Mouse (Mus musculus): ENCODE measurements around the gene Ankrd39.

Ankrd39 gene

DNA sequence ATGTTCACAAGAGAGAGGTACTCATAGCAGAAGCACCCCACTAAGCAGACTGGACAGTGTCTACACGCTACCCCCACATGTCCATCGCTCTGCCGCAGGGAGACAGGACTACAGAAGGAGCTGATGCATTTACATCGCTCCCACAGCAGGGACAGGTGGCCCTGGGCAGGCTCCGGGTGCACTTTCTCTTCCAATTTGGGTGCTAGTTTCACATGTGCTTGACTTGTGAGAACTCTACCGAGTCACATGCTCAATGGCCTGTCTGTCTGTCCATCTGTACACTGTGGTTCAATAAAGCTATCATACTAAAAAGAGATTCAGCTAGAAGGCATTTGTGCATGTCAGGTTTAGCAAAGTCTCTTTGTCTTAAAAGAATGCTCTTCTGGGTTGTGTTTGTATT is 40.6 kb upstream of the Ankrd39 start:
- Histone ChIP-seq H3K4me1 (replicated peaks; ENCODE audit: low read depth, low read length) (peaks cover 55% of the 10 kb centered on the region), H3K36me3 (ENCODE audit: insufficient read depth, low read length) (no peaks in the 10 kb centered on the region), H3K27me3 (ENCODE audit: insufficient read depth, low read length) (peaks cover 9% of the 10 kb centered on the region), H3K4me3 (replicated peaks; ENCODE audit: low read length) (no peak overlapping the region), H3K9me3 (ENCODE audit: low read length) (no peaks in the 10 kb centered on the region)
- TF ChIP-seq CTCF (conservative IDR thresholded peaks at IDR 0.05; ENCODE audit: low read length) (no peak), NANOG (IDR thresholded peaks at IDR 0.05; ENCODE audit: borderline replicate concordance, low read length) (no peak), POU5F1 (IDR thresholded peaks at IDR 0.05; ENCODE audit: borderline replicate concordance, low read length) (no peak)

DNA sequence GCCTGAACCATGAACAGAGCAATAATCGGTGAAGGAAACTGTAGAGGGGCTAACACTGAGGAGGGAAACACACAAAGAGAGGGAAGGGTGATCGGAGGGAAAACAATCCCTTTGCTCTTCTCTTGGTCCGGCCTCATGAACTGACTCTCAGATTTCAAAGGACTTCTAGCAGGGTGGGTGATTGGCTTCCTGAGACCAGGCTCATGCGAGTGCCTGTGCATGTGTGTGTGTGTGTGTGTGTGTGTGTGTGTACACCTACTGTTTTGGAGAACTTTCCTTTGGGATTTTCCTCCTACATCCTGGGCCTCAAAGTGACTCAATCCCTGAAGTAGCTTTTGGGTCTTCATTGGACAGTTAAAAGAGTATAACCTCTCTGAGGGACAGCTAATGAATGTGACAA is 39.0 kb upstream of the Ankrd39 start:
- H3K27me3 ChIP-seq (ENCODE audit: insufficient read depth, low read length) = peaks cover 19% of the 10 kb centered on the region
- no peak overlapping the region for H3K4me3 ChIP-seq (replicated peaks; ENCODE audit: low read length)
- peaks cover 46% of the 10 kb centered on the region for H3K4me1 ChIP-seq (replicated peaks; ENCODE audit: low read depth, low read length)
- H3K9me3 ChIP-seq (ENCODE audit: low read length) = no peaks in the 10 kb centered on the region
- TF ChIP-seq POU5F1 (IDR thresholded peaks at IDR 0.05; ENCODE audit: borderline replicate concordance, low read length) (no peak), NANOG (IDR thresholded peaks at IDR 0.05; ENCODE audit: borderline replicate concordance, low read length) (no peak), CTCF (conservative IDR thresholded peaks at IDR 0.05; ENCODE audit: low read length) (no peak)
- H3K36me3 ChIP-seq (ENCODE audit: insufficient read depth, low read length) = no peaks in the 10 kb centered on the region

GRCm38 (mm10) chr1:36583408-36584116 is 36.3 kb upstream of the Ankrd39 start:
- no peak for TF ChIP-seq POU5F1 (IDR thresholded peaks at IDR 0.05; ENCODE audit: borderline replicate concordance, low read length)
- TF ChIP-seq NANOG (IDR thresholded peaks at IDR 0.05; ENCODE audit: borderline replicate concordance, low read length) = no peak
- TF ChIP-seq CTCF (conservative IDR thresholded peaks at IDR 0.05; ENCODE audit: low read length) = no peak
- no peak overlapping the region for H3K4me3 ChIP-seq (replicated peaks; ENCODE audit: low read length)
- H3K4me1 ChIP-seq (replicated peaks; ENCODE audit: low read depth, low read length) = peaks cover 48% of the 10 kb centered on the region
- H3K36me3 ChIP-seq (ENCODE audit: insufficient read depth, low read length) = no peaks in the 10 kb centered on the region
- peaks cover 19% of the 10 kb centered on the region for H3K27me3 ChIP-seq (ENCODE audit: insufficient read depth, low read length)
- no peaks in the 10 kb centered on the region for H3K9me3 ChIP-seq (ENCODE audit: low read length)

- Histone ChIP-seq H3K27me3 (ENCODE audit: insufficient read depth, low read length) (peaks cover 25% of the 10 kb centered on the region), H3K4me3 (replicated peaks; ENCODE audit: low read length) (no peak overlapping the region), H3K4me1 (replicated peaks; ENCODE audit: low read depth, low read length) (peaks cover 57% of the 10 kb centered on the region), H3K36me3 (ENCODE audit: insufficient read depth, low read length) (no peaks in the 10 kb centered on the region), H3K9me3 (ENCODE audit: low read length) (no peaks in the 10 kb centered on the region)
- TF ChIP-seq CTCF (conservative IDR thresholded peaks at IDR 0.05; ENCODE audit: low read length) (no peak), NANOG (IDR thresholded peaks at IDR 0.05; ENCODE audit: borderline replicate concordance, low read length) (no peak), POU5F1 (IDR thresholded peaks at IDR 0.05; ENCODE audit: borderline replicate concordance, low read length) (no peak)
Measured at GRCm38 (mm10) chr1:36582211-36582610, 35.0 kb upstream of the Ankrd39 start.

GRCm38 (mm10) chr1:36581260-36581659 is 34.0 kb upstream of the Ankrd39 start:
- no peak for TF ChIP-seq NANOG (IDR thresholded peaks at IDR 0.05; ENCODE audit: borderline replicate concordance, low read length)
- no peak for TF ChIP-seq CTCF (conservative IDR thresholded peaks at IDR 0.05; ENCODE audit: low read length)
- no peak for TF ChIP-seq POU5F1 (IDR thresholded peaks at IDR 0.05; ENCODE audit: borderline replicate concordance, low read length)
- Histone ChIP-seq H3K36me3 (ENCODE audit: insufficient read depth, low read length) (no peaks in the 10 kb centered on the region), H3K9me3 (ENCODE audit: low read length) (no peaks in the 10 kb centered on the region)

GRCm38 (mm10) chr1:36580384-36581207 is 33.4 kb upstream of the Ankrd39 start:
- no peaks in the 10 kb centered on the region for H3K36me3 ChIP-seq (ENCODE audit: insufficient read depth, low read length)
- H3K27me3 ChIP-seq (ENCODE audit: insufficient read depth, low read length) = peaks cover 25% of the 10 kb centered on the region
- H3K4me3 ChIP-seq (replicated peaks; ENCODE audit: low read length) = peak overlapping the region; percentile 70
- TF ChIP-seq POU5F1 (IDR thresholded peaks at IDR 0.05; ENCODE audit: borderline replicate concordance, low read length) = no peak
- no peak for TF ChIP-seq NANOG (IDR thresholded peaks at IDR 0.05; ENCODE audit: borderline replicate concordance, low read length)
- TF ChIP-seq CTCF (conservative IDR thresholded peaks at IDR 0.05; ENCODE audit: low read length) = no peak
- peaks cover 73% of the 10 kb centered on the region for H3K4me1 ChIP-seq (replicated peaks; ENCODE audit: low read depth, low read length)
- no peaks in the 10 kb centered on the region for H3K9me3 ChIP-seq (ENCODE audit: low read length)

More at GRCm38 (mm10) chr1:36581260-36581659, 34.0 kb upstream of the Ankrd39 start:
- peaks cover 66% of the 10 kb centered on the region for H3K4me1 ChIP-seq (replicated peaks; ENCODE audit: low read depth, low read length)
- no peak overlapping the region; the same call in 1 of the 2 replicates for H3K4me3 ChIP-seq (replicated peaks; ENCODE audit: low read length)
- peaks cover 25% of the 10 kb centered on the region for H3K27me3 ChIP-seq (ENCODE audit: insufficient read depth, low read length)

DNA sequence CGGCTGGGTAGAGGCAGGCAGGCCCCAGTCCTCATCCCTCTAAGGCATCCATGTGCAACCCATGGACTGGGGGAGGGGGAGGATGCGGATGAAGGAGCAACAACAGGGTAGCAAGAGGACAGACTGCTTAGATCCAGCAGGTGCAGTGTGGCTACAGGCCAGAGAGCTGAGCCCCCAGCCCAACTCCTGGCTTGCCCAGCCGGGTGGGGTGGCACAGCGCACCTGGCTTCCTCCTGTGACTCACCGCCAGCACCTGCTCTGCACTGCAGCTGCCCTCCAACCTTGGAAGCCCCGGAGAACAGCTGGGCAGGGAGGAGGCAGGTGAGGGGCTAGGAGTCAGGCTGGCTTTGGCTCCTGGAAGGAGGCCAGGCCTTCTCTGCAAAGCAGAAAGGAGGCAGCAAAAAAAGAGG is 32.7 kb upstream of the Ankrd39 start:
- no peak for TF ChIP-seq POU5F1 (IDR thresholded peaks at IDR 0.05; ENCODE audit: borderline replicate concordance, low read length)
- no peak for TF ChIP-seq NANOG (IDR thresholded peaks at IDR 0.05; ENCODE audit: borderline replicate concordance, low read length)
- TF ChIP-seq CTCF (conservative IDR thresholded peaks at IDR 0.05; ENCODE audit: low read length) = no peak
- Histone ChIP-seq H3K4me3 (replicated peaks; ENCODE audit: low read length) (peak overlapping the region; percentile 70), H3K27me3 (ENCODE audit: insufficient read depth, low read length) (peaks cover 25% of the 10 kb centered on the region), H3K9me3 (ENCODE audit: low read length) (no peaks in the 10 kb centered on the region), H3K4me1 (replicated peaks; ENCODE audit: low read depth, low read length) (peaks cover 78% of the 10 kb centered on the region), H3K36me3 (ENCODE audit: insufficient read depth, low read length) (no peaks in the 10 kb centered on the region)

GRCm38 (mm10) chr1:36576991-36577675 is 29.9 kb upstream of the Ankrd39 start:
- Histone ChIP-seq H3K9me3 (ENCODE audit: low read length) (no peaks in the 10 kb centered on the region), H3K4me3 (replicated peaks; ENCODE audit: low read length) (0 out of 2 replicates have a peak overlapping the region, but pooled peaks have one; percentile 11), H3K36me3 (ENCODE audit: insufficient read depth, low read length) (no peaks in the 10 kb centered on the region), H3K27me3 (ENCODE audit: insufficient read depth, low read length) (peaks cover 12% of the 10 kb centered on the region), H3K4me1 (replicated peaks; ENCODE audit: low read depth, low read length) (peaks cover 86% of the 10 kb centered on the region)
- TF ChIP-seq NANOG (IDR thresholded peaks at IDR 0.05; ENCODE audit: borderline replicate concordance, low read length) (no peak), CTCF (conservative IDR thresholded peaks at IDR 0.05; ENCODE audit: low read length) (no peak), POU5F1 (IDR thresholded peaks at IDR 0.05; ENCODE audit: borderline replicate concordance, low read length) (no peak)
